Mouse (Mus musculus) kidney, adult 11 months (tissue): ENCODE measurements around the gene Cdkl5.
"Not testable (repeated sequence)": the region's sequence is repeated elsewhere in the genome, so short reads cannot be mapped to it uniquely, and the experiment has no call there.

Experiments used
- DNase-seq: peaks from one replicate; pipeline ENCODE4 v3.0.0; 2022

Gene Cdkl5

DNA sequence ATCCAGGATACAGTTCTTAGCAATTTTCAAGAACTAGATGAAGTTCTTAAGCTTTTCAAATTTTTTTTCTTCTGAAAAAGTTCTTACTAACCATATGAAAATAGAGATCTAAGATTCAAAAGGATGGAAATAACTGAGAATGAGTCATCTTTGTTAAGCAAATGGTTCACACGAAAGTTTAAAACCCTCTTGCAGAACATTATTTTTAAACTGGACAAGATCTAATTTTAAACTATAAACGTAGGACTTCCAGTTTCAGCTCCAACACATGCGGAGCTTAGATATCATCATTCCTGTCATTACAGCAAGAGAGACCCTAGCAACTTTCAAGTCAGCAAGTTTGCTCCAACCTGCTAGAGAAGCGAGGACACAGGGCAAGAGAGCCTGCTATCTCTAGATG lies 88.0 kb downstream of the Cdkl5 start:
- DNase-seq, result no peak

DNA sequence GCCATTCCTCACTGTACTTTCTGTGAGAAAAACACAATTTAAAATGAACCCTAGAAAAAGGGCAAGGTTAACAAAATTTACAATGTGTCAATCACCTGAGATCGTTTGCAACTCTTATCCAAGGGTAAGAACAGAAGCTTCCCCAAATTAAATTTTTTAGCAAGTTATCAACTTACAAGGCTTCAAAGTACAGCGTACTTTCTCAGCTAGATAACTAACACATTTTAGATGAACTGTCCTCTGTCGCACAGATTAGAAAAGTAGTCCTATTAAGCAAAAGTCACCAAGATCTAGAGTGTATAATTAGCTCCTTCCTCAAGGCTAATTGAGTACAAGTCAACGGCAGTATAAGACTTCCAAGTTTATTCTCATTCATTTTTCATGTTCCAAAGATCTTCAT lies 88.6 kb downstream of the Cdkl5 start:
- no peak for DNase-seq

DNA sequence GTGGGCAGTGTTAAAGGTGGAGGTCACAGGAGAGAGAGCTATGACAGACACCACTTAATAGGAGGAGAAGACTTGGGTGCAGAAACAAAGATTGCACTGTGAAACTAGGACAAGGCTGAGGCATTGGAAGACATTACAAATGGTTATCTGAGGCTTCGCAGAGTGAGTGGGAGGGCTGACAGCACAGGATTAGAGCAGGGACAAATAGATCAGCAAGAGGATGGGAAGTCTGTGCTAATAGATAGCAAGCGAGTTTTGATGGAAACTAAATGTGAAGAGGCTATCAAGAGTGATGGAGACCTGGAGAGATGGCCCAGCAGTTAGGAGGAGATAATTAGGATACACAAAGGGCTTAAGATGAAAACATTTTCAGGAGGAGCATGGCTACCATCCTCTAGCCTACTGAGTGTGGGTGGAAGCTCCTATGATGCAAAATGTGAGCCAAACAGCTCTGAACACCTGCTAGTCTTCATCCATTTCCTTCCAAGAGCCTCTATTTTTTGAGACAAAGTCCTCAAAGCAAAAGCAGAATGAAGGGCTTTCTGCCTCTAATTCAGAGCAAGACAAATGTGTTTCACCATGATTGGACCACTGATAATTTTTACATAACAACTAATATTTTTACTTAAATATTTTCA lies 89.3 kb downstream of the Cdkl5 start:
- DNase-seq, result no peak

DNA sequence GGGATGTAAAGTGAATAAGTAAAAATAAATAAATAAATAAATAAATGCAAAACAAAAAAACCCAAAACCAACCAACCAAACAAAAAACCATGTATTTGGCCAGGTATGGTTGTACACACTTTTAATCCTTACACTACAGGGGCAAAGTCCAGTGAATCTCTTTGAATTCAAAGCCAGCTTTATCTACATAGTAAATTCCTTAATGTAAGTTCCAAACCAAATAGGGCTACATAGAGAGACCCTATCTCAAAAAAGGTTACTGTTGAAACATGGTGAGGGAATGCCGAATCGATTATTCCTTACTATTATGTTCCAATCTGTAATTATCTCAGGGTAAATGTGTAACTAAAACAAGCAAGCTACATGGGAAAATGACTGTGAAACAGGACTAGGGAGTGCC lies 93.4 kb downstream of the Cdkl5 start:
- no peak for DNase-seq

DNA sequence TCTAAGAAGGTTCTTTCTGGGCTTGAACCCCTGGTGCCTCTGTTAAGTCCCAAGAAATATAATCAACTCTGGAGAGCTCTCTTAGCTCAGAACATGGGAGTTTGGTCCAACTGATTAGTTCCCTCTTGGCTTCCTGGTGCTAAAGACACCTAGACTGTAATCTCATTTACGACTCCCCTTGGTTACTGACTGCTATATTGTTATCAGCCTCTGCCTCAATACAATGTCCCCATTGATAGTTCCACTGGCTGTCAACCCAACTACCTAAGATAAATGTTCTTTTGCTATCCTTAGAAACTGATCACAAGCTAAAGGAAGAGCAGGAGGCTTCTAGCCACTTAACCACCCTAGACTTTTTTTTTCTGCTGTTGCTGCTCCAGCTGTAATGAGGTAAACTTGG lies 102.4 kb downstream of the Cdkl5 start:
- DNase-seq, result no peak

DNA sequence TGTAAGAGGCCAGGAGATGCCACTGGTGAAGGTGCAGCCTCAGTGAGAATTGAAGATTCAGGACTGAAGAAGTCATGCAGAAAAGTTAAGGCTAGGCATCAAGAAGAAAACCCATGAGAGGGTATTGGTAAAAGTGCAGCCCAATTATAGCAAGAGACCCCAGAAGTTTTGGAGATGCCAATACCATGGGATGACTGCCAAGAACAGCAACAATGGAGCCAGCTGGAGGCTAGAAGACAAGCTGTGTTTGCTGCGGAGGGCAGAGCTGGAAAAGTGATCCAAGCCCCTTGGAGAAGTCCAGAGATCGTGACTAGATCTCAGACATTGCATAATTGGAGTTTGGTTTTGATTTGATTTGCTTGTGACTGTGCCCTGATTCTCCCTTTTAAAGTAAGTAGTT lies 108.2 kb downstream of the Cdkl5 start:
- no peak for DNase-seq

DNA sequence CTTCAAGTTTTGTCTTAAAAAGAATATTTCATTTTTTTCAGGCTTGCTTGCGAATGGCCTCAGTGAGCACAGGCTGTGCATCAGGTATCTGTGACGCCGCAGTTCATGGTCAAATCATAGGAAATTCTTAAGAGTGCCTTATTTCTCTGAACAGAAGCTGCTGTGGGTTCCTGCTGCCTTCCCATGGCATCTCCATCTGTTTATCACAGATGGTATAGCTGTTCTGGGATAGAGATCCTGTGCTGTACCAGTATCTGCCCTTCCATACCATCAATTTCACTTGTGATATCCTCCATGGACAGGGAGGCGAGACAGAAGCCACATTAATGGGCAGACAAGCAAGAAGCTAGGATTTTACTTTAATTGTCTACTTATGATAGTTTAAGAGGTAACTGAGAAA lies 127.9 kb downstream of the Cdkl5 start:
- DNase-seq, result no peak

DNA sequence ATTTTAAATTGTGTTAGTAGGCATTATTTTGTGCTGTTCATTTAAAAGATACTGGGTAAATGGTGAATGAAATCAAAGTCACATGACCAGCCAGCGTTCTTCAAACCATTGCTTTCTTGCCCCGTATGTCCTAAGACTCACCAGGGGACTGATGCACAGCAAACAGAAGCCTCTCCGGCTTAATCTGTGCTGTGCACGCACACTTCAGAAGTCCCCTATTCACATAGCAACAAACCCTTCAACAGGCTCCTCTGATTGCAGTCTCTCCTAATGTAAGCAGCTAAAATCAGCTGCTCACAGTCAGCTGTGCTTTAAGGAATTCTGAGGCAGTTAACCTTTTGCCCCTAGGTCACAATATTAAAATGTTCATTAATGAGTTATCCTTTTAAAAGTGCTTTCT lies 129.5 kb downstream of the Cdkl5 start:
- no peak for DNase-seq

DNA sequence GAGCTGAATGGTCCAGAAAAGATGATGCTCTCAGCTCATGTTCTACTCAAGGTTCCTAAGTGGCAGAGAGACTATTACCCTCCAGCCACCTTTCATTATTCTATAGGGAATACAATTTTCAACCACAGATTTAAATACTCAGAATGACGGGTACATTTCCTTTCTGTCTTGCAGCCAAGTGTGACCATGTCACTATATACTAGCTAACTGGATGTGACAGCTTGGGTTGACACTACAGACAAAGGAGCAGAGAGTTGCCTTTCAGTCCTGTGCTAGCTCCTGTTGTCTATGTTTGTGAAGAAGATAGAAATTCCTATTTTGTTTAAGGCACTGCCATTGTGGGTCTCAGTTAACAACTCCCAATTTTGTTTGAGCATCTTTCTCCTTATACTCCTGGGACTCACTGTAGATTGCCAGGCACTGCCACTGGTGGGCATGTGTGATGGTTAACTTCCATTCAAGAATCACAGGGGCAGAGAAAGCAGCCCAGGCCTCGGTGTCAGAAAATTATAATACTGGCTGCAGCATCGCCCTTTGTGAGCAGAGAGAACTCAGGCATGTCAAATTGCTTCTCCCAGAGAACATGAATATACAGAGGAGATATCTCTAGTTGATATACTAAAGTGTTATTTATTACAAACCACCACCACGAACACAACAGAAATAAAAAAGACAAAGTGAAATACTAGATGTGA lies 130.7 kb downstream of the Cdkl5 start:
- no peak for DNase-seq

DNA sequence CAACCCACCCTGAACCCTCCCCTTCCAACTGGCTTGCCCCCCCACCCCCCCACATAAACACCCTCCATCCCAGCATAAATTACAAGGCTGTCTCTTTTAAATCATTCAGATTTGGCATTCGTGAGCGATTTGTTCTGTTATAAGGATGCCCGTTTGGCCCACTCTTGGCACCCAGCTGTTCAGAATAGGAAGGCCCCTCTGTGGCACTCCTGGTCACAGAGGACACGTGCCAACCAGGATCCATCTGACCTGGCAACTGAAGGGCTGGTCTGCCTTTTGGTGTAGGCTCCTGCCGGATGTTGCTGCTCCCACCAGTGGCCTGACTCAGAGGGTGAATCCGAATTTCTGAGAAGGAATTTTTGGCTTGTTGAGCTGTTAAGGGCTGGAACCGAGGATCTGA lies 186.3 kb downstream of the Cdkl5 start:
- DNase-seq, result no peak

DNA sequence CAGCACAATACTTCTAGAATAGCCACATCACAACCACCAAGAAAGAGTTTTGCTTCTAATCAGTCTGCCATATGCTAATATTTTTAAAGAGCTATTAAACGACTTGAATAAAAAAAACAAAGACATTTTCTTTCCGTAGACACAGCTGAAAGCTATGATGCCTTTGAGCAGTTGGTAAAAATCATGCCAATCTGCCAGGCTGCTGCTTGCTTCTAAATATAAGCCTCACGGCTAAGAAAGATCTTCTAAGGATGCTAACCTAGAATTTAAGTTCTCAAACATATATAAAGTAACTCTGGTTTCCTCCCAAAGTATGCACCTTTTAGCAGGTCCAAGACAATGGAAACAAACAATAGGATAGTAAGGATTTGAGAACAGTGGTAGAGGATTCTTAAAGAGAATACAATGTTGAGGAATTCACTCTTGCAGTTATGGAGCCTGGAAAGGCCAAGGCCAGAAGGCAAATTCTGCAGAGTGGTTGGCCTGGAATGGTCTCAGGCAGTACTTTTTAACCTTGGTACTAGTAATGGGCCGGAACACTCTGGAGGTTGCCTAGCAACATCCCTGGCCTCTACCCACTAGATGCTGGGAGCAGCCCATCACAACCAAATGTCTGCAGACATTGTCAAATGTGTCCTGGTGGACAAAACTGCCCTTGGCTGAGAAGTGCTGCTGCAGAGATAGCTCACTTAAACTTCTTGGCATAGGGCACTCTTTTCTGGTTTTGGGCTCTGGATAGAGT lies 189.9 kb downstream of the Cdkl5 start:
- DNase-seq, result peak; percentile 7

DNA sequence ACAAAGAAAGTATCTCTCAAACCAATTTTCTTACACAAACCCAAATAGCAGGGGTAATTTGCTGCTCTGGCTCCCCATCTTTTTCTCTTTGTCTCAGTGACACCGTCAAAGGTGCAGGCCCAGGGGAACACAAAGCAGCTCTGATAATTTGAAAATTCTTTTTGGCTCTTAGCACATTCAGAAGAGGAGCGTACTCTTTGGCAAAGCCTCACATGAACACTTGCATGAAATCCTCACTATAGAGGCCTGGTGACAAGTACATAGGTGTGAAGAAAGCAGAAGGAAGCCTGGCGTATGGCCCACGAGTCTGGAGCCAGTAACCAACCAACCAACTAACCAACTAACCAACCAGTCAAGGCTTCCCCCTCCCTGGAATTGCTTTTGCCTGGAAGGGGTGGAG lies 199.6 kb downstream of the Cdkl5 start:
- DNase-seq, result no peak

DNA sequence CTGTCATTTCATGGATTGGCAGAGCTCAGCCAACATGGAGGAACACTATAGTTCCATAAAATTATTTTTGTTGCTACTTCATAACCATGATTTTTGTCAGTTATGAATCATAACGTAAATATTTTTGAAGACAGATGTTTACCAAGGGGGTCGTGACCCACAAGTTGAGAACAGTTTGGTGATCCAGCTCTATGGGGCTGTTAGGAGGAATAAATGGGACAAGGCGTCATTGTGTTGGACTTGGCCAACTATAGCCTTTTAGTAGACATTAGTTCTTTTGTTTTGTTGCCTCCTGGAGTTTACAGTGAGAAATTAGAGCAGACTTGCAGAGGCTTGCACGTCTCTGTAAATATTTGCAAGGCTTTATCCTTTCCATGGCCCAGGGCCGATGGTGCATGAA lies 212.2 kb downstream of the Cdkl5 start:
- no peak for DNase-seq

DNA sequence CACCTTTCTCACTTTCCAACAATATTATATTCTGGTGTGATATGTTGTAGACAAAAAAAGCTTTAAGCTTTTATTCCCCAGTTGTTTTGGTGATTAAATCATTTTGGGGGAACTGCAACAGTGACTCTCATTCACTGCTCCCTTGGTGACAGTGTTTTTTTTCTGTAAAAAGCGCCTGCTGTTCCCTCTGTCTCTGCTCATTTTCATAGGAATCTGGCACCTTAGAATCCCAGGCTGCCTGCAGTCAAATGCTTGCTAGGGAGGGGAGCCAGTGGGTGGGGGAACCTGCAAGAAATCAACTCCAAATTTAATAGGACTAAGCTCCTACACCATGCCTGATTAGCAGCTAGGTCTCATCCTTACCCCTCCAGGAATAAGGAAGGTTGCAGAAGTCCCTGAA lies 221.5 kb downstream of the Cdkl5 start:
- DNase-seq, result no peak

DNA sequence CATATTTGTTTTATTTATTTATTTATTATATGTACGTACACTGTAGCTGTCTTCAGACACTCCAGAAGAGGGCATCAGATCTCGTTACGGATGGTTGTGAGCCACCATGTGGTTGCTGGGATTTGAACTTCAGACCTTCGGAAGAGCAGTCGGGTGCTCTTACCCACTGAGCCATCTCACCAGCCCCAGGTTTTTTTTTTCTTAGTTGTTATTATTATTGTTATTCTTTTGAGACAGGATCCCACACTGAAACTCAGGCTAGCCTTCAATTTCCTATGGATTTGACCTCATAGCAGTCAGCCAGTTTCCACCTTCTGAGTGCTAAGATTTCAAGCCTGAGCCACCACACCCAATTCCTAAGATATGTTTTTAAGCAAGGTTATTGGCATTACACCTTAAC lies 224.9 kb downstream of the Cdkl5 start:
- not testable (repeated sequence) for DNase-seq

DNA sequence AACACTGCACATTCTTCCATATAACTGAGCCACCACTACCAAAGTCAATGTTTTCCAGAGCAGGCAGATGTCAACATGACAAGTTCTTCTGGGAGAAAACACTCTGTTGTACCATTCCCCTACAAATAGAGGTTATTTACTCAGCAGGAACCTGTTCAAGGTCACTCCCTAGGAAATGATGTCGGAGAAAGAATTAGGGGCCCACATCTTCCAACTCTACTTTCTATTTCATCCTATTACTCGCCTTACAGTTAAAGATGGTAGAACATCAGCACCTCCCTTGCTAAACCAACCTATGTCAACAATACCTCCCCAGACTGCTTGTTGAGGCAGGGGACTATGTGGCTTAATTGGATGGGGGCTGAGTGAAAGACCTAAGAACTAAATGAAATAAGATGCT lies 226.8 kb downstream of the Cdkl5 start, which contains the start of gene Rs1:
Gene Rs1, plus strand, starts transcription at position 301 of the 400 bp plus-strand sequence.
- no peak for DNase-seq

DNA sequence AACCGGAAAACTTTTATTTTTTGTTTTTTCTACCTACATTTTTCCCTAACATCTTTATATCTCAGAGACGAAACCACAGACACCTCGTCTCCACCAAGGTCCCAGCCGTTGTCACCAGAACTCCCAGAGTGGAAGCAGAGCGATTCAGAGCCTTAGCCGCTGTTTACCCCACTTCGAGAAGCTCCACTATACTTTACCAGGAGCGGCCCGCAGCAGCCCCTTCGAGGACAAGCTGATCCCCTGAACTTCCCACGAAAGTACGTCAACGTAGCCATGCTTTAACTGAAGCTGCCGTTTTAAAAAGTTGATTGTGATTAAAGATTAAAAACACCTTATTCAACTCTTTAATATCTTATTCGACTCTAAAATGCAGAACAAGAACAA lies 228.3 kb downstream of the Cdkl5 start:
- no peak for DNase-seq

DNA sequence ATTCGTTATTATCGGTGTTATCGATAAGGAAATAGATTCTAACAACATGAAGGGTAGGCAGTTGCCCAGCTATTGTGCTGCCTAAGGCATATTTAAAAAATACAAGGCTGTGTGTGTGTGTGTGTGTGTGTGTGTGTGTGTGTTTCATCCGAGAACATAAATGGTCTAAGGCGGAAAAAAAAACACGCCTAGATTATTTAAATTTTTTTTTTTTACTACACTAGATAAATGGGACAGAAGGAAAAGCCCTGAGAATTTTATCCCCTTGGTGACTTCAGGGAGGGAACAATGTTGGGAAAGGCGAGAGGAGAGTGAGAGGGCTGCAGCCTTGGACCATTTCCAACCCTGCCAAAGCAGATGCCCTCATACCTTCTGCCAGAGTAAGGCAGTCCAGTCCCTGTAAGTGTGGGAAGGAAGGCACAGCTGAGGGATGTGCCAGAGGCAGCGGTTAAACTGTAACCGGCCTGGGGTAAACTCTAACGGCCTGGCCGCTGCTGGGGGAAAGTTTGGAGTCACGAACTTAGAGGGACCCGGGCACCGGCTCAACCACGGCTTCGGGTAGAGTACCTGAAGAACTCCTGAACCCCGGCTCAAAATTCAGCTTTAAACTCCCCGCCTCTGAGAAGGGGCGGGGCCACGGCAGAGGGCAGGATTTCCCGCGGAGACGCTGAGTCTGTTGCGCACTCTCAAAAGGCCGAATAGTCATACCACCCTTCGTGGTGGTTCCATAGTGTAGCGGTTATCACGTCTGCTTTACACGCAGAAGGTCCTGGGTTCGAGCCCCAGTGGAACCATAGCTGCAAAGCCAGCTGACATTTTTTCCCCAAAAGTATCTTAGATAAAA lies 228.9 kb downstream of the Cdkl5 start:
- peak; percentile 88 for DNase-seq

DNA sequence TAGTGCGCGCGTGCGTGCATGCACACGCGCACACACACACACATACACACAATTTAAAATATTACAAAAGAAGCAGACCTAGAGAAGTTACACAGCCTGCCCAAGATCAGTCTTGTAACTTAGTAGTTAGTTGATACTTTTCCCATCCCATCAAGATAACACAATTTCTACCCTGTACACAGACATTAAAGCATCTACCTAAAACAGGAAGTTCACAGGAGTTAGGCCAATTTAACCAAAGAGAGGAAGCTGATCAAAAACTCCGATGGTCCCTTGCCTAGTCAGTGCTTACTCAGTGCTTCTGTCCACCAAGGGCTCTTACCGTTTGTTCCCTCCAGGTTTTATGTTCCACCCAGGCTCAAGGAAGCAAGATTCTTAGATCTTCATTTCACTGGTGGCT lies 243.7 kb downstream of the Cdkl5 start:
- DNase-seq, result no peak

DNA sequence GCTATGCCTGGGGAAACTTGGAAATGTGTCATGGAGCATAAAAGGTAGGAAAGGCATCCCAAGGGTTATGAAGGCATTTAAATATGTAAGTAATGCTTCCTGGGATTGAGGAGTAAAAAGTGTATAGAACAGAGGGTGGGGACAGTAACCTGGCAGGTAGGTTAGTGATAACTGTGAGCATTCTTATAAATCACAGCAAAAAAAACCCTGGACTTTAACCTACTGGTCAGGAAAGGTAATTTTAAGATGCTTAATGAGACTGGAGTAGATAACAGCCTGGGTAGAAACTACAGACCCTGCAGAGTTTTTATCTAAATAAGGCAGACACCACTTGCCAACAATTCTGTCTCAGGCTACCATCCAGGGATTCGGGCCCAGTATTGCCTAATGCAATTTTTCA lies 245.9 kb downstream of the Cdkl5 start:
- no peak for DNase-seq

DNA sequence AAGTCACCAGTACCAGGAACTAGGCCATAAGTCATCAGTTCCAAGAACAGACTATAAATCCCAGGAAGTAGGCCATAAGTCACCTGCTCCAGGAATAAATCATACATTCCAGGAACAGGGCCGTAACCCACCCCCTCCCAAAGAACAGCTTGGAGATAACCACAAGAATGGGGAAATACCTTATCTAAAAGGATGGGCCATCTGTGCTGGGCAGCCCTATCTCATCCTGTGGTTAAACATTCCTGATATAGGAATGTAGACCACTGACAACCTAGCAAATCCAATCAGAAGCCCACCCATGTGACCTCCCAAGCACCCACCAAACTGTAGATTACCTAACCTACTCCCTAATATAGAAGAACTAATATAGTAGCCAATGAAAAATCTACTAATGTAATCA lies 249.1 kb downstream of the Cdkl5 start:
- no peak for DNase-seq

DNA sequence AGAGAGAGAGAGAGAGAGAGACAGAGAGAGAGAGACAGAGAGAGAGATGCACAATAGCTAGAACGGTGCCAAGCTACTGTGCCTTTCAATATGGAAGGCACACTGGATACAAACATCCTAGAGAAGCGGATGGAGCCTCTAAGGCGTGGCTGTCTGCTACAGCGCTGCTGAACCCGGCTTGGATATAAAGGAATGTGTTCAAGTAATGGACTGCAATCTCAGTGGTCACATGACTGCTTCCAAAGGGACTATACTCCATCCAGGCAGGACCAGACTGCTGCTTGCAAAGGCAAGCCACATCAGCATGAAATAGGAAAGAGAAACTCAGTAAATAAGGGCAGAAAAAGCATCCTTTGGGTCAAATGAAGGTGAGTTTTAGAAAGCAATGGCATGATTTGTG lies 258.9 kb downstream of the Cdkl5 start, which contains the start of gene Ppef1:
Gene Ppef1, minus strand, starts transcription at position 116 of the 400 bp plus-strand sequence.
- DNase-seq, result no peak
